Mouse (Mus musculus): Measurements from ENCODE around the gene Lrrc41.

DNA sequence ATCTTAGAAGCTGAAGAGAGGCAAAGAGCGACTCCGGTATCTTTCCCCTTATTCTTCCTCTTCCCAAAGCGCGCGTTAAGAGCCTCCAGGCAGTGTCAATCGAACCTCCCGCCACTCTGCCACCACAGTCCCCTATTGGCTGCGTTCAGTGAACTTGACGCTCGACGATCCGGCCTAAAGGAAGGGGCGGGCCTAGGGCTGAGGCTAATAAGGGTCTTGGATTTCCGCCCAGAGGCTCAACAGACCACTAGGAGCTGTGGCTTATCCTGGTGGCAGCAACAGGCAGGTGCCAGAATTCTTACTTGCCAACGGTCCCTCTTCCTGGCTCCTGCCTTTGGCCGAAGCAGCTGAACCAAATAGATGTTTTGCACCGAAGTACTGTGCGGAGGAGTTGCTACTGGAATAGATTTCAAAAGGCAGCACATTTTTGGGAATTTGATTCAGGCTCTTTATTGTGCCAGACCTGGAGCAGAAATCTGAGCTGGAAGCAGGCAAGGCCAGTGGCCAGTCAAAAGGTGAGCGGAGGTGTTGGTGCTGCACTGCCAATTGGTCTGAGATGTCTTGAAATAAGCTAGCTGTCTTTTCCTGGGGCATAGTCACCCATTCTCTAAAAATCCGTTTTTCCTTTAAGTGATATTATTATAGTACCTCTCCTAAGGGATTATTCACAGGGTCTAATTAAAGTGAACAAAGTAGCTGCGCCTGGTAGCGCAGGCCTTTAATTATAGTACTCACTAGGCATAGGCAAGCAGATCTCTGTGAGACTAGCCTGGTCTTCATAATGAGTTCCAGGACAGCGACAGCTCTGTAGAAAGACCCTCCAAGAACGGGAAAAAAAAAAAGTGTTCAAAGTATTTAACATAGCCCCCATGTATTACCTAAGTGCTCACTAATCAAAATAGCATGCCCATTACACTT, 48.8 kb downstream of the Lrrc41 start, which contains the start of the genes Rad54l and Pomgnt1:
- TF ChIP-seq POLR2A (IDR thresholded peaks at IDR 0.05; ENCODE audit: low read depth, low read length) (no peak), CTCF (conservative IDR thresholded peaks at IDR 0.05; ENCODE audit: insufficient read depth, insufficient read length, low read depth, low read length) (no peak)
